Mouse (Mus musculus): ENCODE data around the gene Sae1. TPM values are rescaled to one million over a fixed set of nuclear protein-coding genes. Genes with fewer than 3 reads are reported as not detected.
"Not testable (repeated sequence)": the region's sequence is repeated elsewhere in the genome, so short reads cannot be mapped to it uniquely, and the experiment has no call there.

Gene Sae1
- polyA plus RNA-seq, 1 experiment from 2014 or later = 365 TPM

- Histone ChIP-seq H3K9ac (no peak overlapping the region), H3K4me1 (ENCODE audit: insufficient read depth) (peaks cover 6% of the 10 kb centered on the region; the same call in 1 of the 2 replicates), H3K27ac (ENCODE audit: low read depth) (no peak overlapping the region), H3K4me3 (ENCODE audit: low read depth, low read length) (no peak overlapping the region), H3K9me3 (ENCODE audit: low read depth, low read length) (no peaks in the 10 kb centered on the region), H3K27me3 (ENCODE audit: insufficient read depth, low read length) (no peaks in the 10 kb centered on the region), H3K36me3 (ENCODE audit: insufficient read depth) (no peaks in the 10 kb centered on the region), H3K4me2 (no peak overlapping the region)
- TF ChIP-seq CTCF (IDR thresholded peaks at IDR 0.05; ENCODE audit: low read depth) = no peak
- 74% methylated on average over 4 of the region's 4 CpGs for WGBS
- no peak for DNase-seq
- ATAC-seq (ENCODE audit: insufficient read depth) = no peak
These were observed 9.9 kb upstream of the Sae1 start for GRCm38 (mm10) chr7:16397465-16397864.

- peak; percentile 71 for TF ChIP-seq CTCF (IDR thresholded peaks at IDR 0.05; ENCODE audit: low read depth)
- ATAC-seq (ENCODE audit: insufficient read depth) (no peak), DNase-seq (peak; percentile 84)
- no peaks in the 10 kb centered on the region for H3K36me3 ChIP-seq (ENCODE audit: insufficient read depth)
- H3K9me3 ChIP-seq (ENCODE audit: low read depth, low read length) = no peaks in the 10 kb centered on the region
- H3K9ac ChIP-seq = no peak overlapping the region
- H3K4me3 ChIP-seq (ENCODE audit: low read depth, low read length) = no peak overlapping the region
- H3K4me1 ChIP-seq (ENCODE audit: insufficient read depth) = peaks cover 6% of the 10 kb centered on the region; the same call in 1 of the 2 replicates
- no peak overlapping the region for H3K4me2 ChIP-seq
- H3K27me3 ChIP-seq (ENCODE audit: insufficient read depth, low read length) = no peaks in the 10 kb centered on the region
- H3K27ac ChIP-seq (ENCODE audit: low read depth) = no peak overlapping the region
- WGBS = 0% methylated on average over 2 of the region's 2 CpGs
These were observed 8.3 kb upstream of the Sae1 start for GRCm38 (mm10) chr7:16395944-16396343.

GRCm38 (mm10) chr7:16392923-16393322, 5.3 kb upstream of the Sae1 start:
- Histone ChIP-seq H3K4me2 (no peak overlapping the region), H3K27me3 (ENCODE audit: insufficient read depth, low read length) (no peaks in the 10 kb centered on the region), H3K9me3 (ENCODE audit: low read depth, low read length) (no peaks in the 10 kb centered on the region), H3K4me3 (ENCODE audit: low read depth, low read length) (no peak overlapping the region), H3K4me1 (ENCODE audit: insufficient read depth) (no peaks in the 10 kb centered on the region), H3K9ac (no peak overlapping the region), H3K27ac (ENCODE audit: low read depth) (no peak overlapping the region), H3K36me3 (ENCODE audit: insufficient read depth) (no peaks in the 10 kb centered on the region)
- TF ChIP-seq CTCF (IDR thresholded peaks at IDR 0.05; ENCODE audit: low read depth) = no peak
- ATAC-seq (ENCODE audit: insufficient read depth) (no peak), DNase-seq (no peak)
- 53% methylated on average over 4 of the region's 4 CpGs for WGBS

- H3K4me2 ChIP-seq; H3K9ac ChIP-seq; H3K4me3 ChIP-seq (ENCODE audit: low read depth, low read length); H3K27me3 ChIP-seq (ENCODE audit: insufficient read depth, low read length); H3K4me1 ChIP-seq (ENCODE audit: insufficient read depth); ATAC-seq (ENCODE audit: insufficient read depth); H3K9me3 ChIP-seq (ENCODE audit: low read depth, low read length); H3K36me3 ChIP-seq (ENCODE audit: insufficient read depth); DNase-seq; H3K27ac ChIP-seq (ENCODE audit: low read depth): not testable (repeated sequence)
- 72% methylated on average over 2 of the region's 2 CpGs for WGBS
These were observed 2.3 kb upstream of the Sae1 start for GRCm38 (mm10) chr7:16389942-16390341.

- peak; percentile 63 for DNase-seq
- Histone ChIP-seq H3K9me3 (ENCODE audit: low read depth, low read length) (no peaks in the 10 kb centered on the region), H3K4me1 (ENCODE audit: insufficient read depth) (no peaks in the 10 kb centered on the region), H3K9ac (no peak overlapping the region), H3K4me3 (ENCODE audit: low read depth, low read length) (no peak overlapping the region), H3K36me3 (ENCODE audit: insufficient read depth) (peaks cover 89% of the 10 kb centered on the region), H3K27ac (ENCODE audit: low read depth) (no peak overlapping the region), H3K27me3 (ENCODE audit: insufficient read depth, low read length) (no peaks in the 10 kb centered on the region), H3K4me2 (no peak overlapping the region)
- 97% methylated on average over 1 of the region's 1 CpGs for WGBS
- peak; percentile 56 for TF ChIP-seq CTCF (IDR thresholded peaks at IDR 0.05; ENCODE audit: low read depth)
- ATAC-seq (ENCODE audit: insufficient read depth) = peak; percentile 44; the same call in 1 of the 2 replicates
These were observed 11.1 kb downstream of the Sae1 start for GRCm38 (mm10) chr7:16376505-16376904.

GRCm38 (mm10) chr7:16374989-16375388, 12.6 kb downstream of the Sae1 start:
- 70% methylated on average over 5 of the region's 5 CpGs for WGBS

GRCm38 (mm10) chr7:16373719-16374118, 13.9 kb downstream of the Sae1 start:
- Histone ChIP-seq H3K9ac (no peak overlapping the region), H3K27ac (ENCODE audit: low read depth) (no peak overlapping the region), H3K4me3 (ENCODE audit: low read depth, low read length) (no peak overlapping the region), H3K4me1 (ENCODE audit: insufficient read depth) (no peaks in the 10 kb centered on the region), H3K27me3 (ENCODE audit: insufficient read depth, low read length) (no peaks in the 10 kb centered on the region), H3K36me3 (ENCODE audit: insufficient read depth) (peaks cover 93% of the 10 kb centered on the region), H3K9me3 (ENCODE audit: low read depth, low read length) (no peaks in the 10 kb centered on the region), H3K4me2 (no peak overlapping the region)
- WGBS = 50% methylated on average over 2 of the region's 2 CpGs
- peak; percentile 47 for TF ChIP-seq CTCF (IDR thresholded peaks at IDR 0.05; ENCODE audit: low read depth)
- DNase-seq (peak; percentile 52), ATAC-seq (ENCODE audit: insufficient read depth) (no peak)

More at GRCm38 (mm10) chr7:16374989-16375388, 12.6 kb downstream of the Sae1 start:
- Histone ChIP-seq H3K9me3 (ENCODE audit: low read depth, low read length) (no peaks in the 10 kb centered on the region), H3K27ac (ENCODE audit: low read depth) (no peak overlapping the region), H3K4me2 (no peak overlapping the region), H3K27me3 (ENCODE audit: insufficient read depth, low read length) (no peaks in the 10 kb centered on the region), H3K9ac (no peak overlapping the region), H3K36me3 (ENCODE audit: insufficient read depth) (peaks cover 92% of the 10 kb centered on the region), H3K4me3 (ENCODE audit: low read depth, low read length) (no peak overlapping the region), H3K4me1 (ENCODE audit: insufficient read depth) (no peaks in the 10 kb centered on the region)
- TF ChIP-seq CTCF (IDR thresholded peaks at IDR 0.05; ENCODE audit: low read depth) = no peak
- ATAC-seq (ENCODE audit: insufficient read depth) = no peak
- no peak for DNase-seq

GRCm38 (mm10) chr7:16370596-16370995, 17.0 kb downstream of the Sae1 start:
- 84% methylated on average over 2 of the region's 2 CpGs for WGBS

More at GRCm38 (mm10) chr7:16370596-16370995, 17.0 kb downstream of the Sae1 start:
- Histone ChIP-seq H3K4me1 (ENCODE audit: insufficient read depth) (peaks cover 4% of the 10 kb centered on the region; the same call in 1 of the 2 replicates), H3K36me3 (ENCODE audit: insufficient read depth) (peaks cover 93% of the 10 kb centered on the region), H3K27me3 (ENCODE audit: insufficient read depth, low read length) (no peaks in the 10 kb centered on the region), H3K4me3 (ENCODE audit: low read depth, low read length) (no peak overlapping the region), H3K9ac (no peak overlapping the region), H3K4me2 (no peak overlapping the region), H3K27ac (ENCODE audit: low read depth) (no peak overlapping the region), H3K9me3 (ENCODE audit: low read depth, low read length) (no peaks in the 10 kb centered on the region)
- no peak for TF ChIP-seq CTCF (IDR thresholded peaks at IDR 0.05; ENCODE audit: low read depth)
- DNase-seq = no peak
- ATAC-seq (ENCODE audit: insufficient read depth) = no peak
